Mouse (Mus musculus) left cerebral cortex, adult 11 months (tissue): ENCODE results near the gene Zfp40.
"Not testable (repeated sequence)": the region's sequence is repeated elsewhere in the genome, so short reads cannot be mapped to it uniquely, and the experiment has no call there.

Source experiments
- DNase-seq: peaks from one replicate; pipeline ENCODE4 v3.0.0; 2022; ENCODE audit warnings: low spot score

Gene Zfp40

DNA sequence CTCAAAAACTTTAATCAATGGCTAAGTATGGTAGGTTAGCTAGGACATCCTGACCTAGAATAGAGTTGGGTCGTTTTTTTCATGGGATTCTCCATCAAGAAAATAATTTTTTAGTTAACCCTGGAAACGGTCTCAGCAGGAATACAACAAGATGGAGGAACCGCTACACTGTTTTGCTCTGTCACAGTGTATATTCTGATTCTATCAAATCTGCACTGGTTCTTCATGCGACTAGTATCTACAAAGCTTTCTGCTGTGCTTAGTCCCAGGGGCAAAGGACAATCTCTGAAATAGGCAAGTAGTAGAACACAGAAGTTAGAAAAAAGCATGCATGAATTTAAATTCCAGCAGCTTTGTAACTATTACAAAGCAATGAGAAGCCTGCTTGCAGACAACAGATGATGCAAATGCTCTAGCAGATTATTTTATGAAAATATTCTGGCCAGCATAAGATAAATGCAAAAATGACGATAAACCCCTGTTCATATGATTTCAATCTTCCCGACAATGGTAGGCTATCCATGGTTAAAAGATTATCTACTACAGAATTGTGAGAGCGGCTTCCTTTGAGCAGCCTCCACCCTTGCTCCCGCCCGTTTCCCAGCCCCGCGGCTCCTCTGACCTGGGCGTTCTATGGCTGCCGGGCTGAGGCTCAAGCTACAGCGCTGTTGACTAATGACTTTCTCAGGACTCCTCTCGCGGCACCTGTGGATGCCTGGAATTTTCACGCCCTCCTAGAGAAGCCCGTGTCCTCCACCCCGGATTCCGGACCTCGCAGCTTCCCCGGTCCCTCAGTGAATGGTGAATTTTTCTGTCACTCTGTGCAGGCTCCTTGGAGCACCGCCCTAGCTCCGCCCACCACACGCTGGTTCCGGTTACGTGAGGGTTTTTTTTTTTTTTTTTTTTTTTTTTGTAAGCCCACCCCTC lies at the start of gene Zfp40:
Zfp40 (minus strand) TSS at position 800 of the 927 bp plus-strand sequence.
- DNase-seq = peak; percentile 77

DNA sequence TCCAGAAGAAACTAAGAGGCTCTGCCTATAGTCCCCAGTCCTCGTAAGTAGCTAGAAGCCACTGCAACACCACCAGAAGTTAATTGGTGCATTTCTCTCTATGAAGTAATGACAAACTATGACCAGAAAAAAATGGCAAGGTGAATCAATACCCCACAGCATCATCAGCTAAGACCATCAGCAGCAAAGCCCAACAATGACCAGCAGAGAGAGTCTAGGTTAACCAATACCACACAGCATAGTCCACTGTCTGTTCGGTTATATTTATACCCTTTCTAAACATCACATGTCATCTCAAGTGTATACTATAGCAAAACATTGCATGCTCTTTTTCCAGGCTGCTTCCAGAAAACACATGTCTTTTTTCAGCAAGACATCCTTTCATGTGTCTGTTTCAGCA lies 25.3 kb upstream of the Zfp40 start:
- DNase-seq = no peak

GRCm38 (mm10) chr17:23199856-23200255 lies 6.8 kb upstream of the Zfp40 start:
- DNase-seq = not testable (repeated sequence)

- no peak for DNase-seq
Measured at GRCm38 (mm10) chr17:23193441-23193840, 389 bp upstream of the Zfp40 start.

GRCm38 (mm10) chr17:23187680-23188079 lies 5.4 kb downstream of the Zfp40 start:
- DNase-seq = no peak
